Mouse (Mus musculus): Measurements from ENCODE around the gene Il17c. TPM values are rescaled to one million over a fixed set of nuclear protein-coding genes. Genes with fewer than 3 reads are reported as not detected.

The Il17c gene
- not detected in 2 replicates for polyA plus RNA-seq (2015; fragmentation: Nextera tagmentation; extraction: Ambion mirVana)

DNA sequence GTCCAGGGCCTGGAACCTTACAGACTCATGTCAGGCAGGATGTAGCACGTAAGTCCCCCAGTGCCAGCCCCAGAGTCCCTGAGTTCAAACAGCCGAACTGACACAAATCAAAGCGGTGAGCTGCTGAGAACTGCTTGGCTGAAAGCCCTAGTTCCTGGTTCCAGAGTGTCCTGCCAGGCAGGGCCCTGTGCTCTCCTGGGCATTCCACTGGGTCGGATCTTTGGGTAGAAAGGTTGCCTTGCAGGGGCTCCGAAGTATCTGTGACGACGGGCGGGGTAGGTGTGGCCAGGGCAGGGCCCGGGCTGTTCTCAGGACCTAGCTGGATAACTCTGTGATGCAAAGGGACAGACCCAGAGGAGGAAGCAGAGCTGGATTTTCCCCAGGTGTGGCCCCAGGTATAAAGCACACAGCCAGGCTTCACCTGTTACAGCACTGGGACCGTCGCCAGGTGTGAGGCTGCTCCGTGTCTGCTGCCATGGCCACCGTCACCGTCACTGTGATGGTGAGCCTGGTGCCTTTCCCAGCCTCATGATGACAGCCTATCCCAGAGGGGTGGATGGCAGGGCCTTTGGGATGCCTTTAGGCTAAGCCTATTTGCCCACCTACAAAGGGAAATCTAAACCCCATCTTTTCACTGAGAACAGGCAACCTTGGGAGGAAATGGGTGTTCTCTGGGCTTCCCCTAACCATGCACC lies at the start of gene Il17c:
Il17c (plus strand) TSS at position 645 of the 695 bp plus-strand sequence.

GRCm38 (mm10) chr8:122376365-122377231 lies 45.2 kb upstream of the Il17c start, which contains the start of gene Zc3h18:
Gene Zc3h18, plus strand, starts transcription at chr8:122376609.

GRCm38 (mm10) chr8:122432443-122433268 lies 10.8 kb downstream of the Il17c start, which contains the start of gene Cyba:
Gene Cyba, minus strand, starts transcription at chr8:122432930.

DNA sequence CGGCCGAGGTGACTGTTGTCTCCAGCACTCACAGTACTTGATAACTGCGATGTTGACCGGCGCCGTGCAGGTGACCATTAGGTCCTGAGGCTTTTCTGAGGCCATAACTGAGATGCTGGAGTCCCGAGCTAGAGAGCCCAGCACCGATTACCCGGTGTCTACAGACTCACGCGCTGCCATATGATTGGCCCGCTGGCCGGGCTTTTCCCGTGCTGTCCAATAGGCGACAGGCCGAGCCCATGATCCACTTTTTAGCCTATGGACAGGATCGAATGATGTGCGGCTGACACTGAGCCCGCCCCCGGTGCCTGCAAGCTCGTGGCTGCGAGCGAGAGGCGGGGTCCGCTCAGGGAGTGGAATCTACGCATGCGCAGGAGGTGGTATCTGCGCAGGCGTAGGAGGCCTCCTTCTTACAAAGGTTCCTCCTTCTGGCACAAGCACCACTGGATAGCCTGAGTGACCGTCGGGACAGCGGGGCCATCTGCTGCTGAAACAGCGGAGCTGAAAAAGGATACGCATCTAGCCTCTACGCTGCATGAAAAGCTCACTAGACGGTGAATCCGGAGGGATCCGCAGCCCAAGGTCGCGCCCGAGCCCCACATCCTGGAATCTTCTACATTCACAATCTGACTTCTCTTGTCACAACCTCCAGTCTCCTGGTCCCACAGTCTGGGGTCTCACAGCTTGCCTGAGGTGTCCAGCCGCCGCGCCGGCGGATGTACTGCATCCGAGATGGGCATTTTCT lies 21.6 kb downstream of the Il17c start, which contains the start of gene Mvd:
Mvd (minus strand) TSS at position 161 of the 745 bp plus-strand sequence.

DNA sequence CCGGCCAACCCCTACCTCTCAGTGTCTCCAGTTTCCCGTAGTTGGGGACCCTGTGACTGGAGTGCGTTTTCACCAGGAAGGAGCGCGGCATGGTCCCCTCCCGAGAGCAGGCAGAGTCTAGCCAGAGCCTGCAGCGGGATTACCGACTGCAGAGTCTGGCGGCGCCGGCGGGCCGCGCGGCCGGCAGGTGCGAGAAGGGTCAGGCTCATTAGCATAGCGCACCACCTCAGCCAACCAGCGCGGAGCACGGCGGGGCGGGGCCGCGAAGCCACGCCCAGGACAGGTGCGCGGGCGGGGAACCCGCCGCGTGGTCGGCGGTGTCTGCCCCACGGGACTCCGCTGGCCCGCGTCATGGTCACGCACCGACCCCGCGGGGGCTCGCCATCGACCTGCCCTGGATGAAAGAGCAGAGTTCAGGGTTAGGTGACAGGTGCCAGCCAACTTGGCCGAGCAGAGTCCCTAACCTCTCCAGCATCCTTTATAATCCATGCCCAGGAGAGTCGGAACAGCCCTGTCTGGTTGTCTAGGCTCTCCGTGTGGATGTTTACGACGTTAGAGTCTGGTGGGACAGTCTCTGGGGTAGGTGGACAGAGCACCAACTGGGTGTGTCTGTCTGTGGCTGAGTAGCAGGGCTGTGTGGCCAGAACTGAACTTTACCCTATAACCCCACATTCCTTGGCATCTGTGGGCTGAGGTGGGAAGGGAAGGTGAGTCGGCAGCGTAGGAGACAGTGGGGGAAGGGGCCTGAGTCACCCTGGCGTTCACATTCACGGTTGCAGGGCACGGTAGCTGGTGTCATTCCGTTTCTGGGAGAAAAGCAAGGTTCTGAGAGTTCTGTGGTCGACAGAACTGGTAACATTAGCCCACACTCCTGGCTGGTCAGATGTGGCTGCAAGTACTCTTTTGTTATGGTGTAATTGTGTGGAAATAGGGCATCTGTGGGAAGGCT lies 39.0 kb downstream of the Il17c start, which contains the start of gene Snai3:
Snai3 (minus strand) TSS at position 210 of the 949 bp plus-strand sequence.

Other genes with a start within 250 kb of the Il17c start
- 15.4 and 15.7 TPM in 2 replicates for gene Zfpm1, start 139.9 kb upstream of the Il17c start, polyA plus RNA-seq (2015; fragmentation: Nextera tagmentation; extraction: Ambion mirVana)
- gene Trhr2, start 61.3 kb upstream of the Il17c start, polyA plus RNA-seq (2015; fragmentation: Nextera tagmentation; extraction: Ambion mirVana), result not detected in 2 replicates
- 23.8 and 23.9 TPM in 2 replicates for gene Zc3h18, start 45.4 kb upstream of the Il17c start, polyA plus RNA-seq (2015; fragmentation: Nextera tagmentation; extraction: Ambion mirVana)
- gene Cyba, start 10.9 kb downstream of the Il17c start, polyA plus RNA-seq (2015; fragmentation: Nextera tagmentation; extraction: Ambion mirVana), result 305 and 420 TPM in 2 replicates
- 4.5 and 5.4 TPM in 2 replicates for gene Mvd, start 21.4 kb downstream of the Il17c start, polyA plus RNA-seq (2015; fragmentation: Nextera tagmentation; extraction: Ambion mirVana)
- 0.18 and 0.22 TPM in 2 replicates for gene Snai3, start 38.7 kb downstream of the Il17c start, polyA plus RNA-seq (2015; fragmentation: Nextera tagmentation; extraction: Ambion mirVana)
- gene Rnf166, start 54.0 kb downstream of the Il17c start, polyA plus RNA-seq (2015; fragmentation: Nextera tagmentation; extraction: Ambion mirVana), result 26.7 and 35.5 TPM in 2 replicates
- 20.0 and 26.5 TPM in 2 replicates for gene Ctu2, start 54.1 kb downstream of the Il17c start, polyA plus RNA-seq (2015; fragmentation: Nextera tagmentation; extraction: Ambion mirVana)
- 18.7 and 19.2 TPM in 2 replicates for gene Piezo1, start 129.3 kb downstream of the Il17c start, polyA plus RNA-seq (2015; fragmentation: Nextera tagmentation; extraction: Ambion mirVana)
- gene Cdt1, start 146.0 kb downstream of the Il17c start, polyA plus RNA-seq (2015; fragmentation: Nextera tagmentation; extraction: Ambion mirVana), result 60.0 and 74.7 TPM in 2 replicates
- gene Aprt, start 154.9 kb downstream of the Il17c start, polyA plus RNA-seq (2015; fragmentation: Nextera tagmentation; extraction: Ambion mirVana), result 244 and 262 TPM in 2 replicates
- gene Galns, start 189.4 kb downstream of the Il17c start, polyA plus RNA-seq (2015; fragmentation: Nextera tagmentation; extraction: Ambion mirVana), result 7.5 and 10.0 TPM in 2 replicates
- 30.1 and 37.3 TPM in 2 replicates for gene Trappc2l, start 189.6 kb downstream of the Il17c start, polyA plus RNA-seq (2015; fragmentation: Nextera tagmentation; extraction: Ambion mirVana)
- not detected in 2 replicates for gene Pabpn1l, start 200.7 kb downstream of the Il17c start, polyA plus RNA-seq (2015; fragmentation: Nextera tagmentation; extraction: Ambion mirVana)